Mouse (Mus musculus) midbrain, embryonic 15.5 days (tissue): ENCODE measurements around the gene Smarcal1. TPM values are rescaled to one million over a fixed set of nuclear protein-coding genes. Genes with fewer than 3 reads are reported as not detected.

Experiments
- ATAC-seq: fragments of 200-750 bp; cut with Nextera tagmentation; replicated peaks from 2 replicates; pipeline ENCODE4 v1.8.0; 2017; ENCODE audit warnings: moderate TSS enrichment
- H3K27ac ChIP-seq: fragments of 300-500 bp; sonication (generic); 2 replicates; pipeline ENCODE4 v1.5.1; 2015; ENCODE audit warnings: mild to moderate bottlenecking, inconsistent platforms
- H3K27me3 ChIP-seq: fragments of 300-500 bp; sonication (generic); replicated peaks from 2 replicates; pipeline ENCODE4 v1.6.1; 2015; ENCODE audit warnings: inconsistent platforms
- H3K36me3 ChIP-seq: fragments of 300-500 bp; sonication (generic); replicated peaks from 2 replicates; pipeline ENCODE4 v1.6.1; 2015; ENCODE audit warnings: inconsistent platforms
- H3K4me1 ChIP-seq: fragments of 300-500 bp; sonication (generic); 2 replicates; pipeline ENCODE4 v1.6.1; 2015; ENCODE audit warnings: inconsistent platforms
- H3K4me2 ChIP-seq: fragments of 300-500 bp; sonication (generic); 2 replicates; pipeline ENCODE4 v1.6.1; 2015; ENCODE audit warnings: inconsistent platforms, mild to moderate bottlenecking, moderate library complexity
- H3K4me3 ChIP-seq: fragments of 300-500 bp; sonication (generic); 2 replicates; pipeline ENCODE4 v1.5.1; 2015; ENCODE audit warnings: mild to moderate bottlenecking, inconsistent platforms
- H3K9ac ChIP-seq: fragments of 300-500 bp; sonication (generic); 2 replicates; pipeline ENCODE4 v1.6.1; 2015; ENCODE audit warnings: mild to moderate bottlenecking, inconsistent platforms
- H3K9me3 ChIP-seq: fragments of 300-500 bp; sonication (generic); 2 replicates; pipeline ENCODE4 v1.6.1; 2016; ENCODE audit warnings: inconsistent platforms
- WGBS: fragments of 180-500 bp; shearing (Covaris S2); methylation state at CpG from one replicate; pipeline ENCODE4 v1.1.7; 2015; ENCODE audit warnings: mixed read lengths; 5-methylcytosine and 5-hydroxymethylcytosine counted together
- polyA plus RNA-seq: library from polyadenylated mRNA; unstranded; fragments of >200 nt; fragmentation: Nextera tagmentation; extraction: Ambion mirVana; gene quantifications from 2 replicates; pipeline ENCODE4 v1.2.1, GENCODE M21; 2015

Smarcal1 gene
- polyA plus RNA-seq, 1 experiment from 2014 or later: 30.9 TPM

GRCm38 (mm10) chr1:72593340-72593951 is 10.4 kb downstream of the Smarcal1 start:
- H3K9ac ChIP-seq: no peak overlapping the region
- WGBS: 66% methylated on average over 20 of the region's 20 CpGs
- peaks cover 49% of the 10 kb centered on the region for H3K36me3 ChIP-seq
- no peaks in the 10 kb centered on the region for H3K9me3 ChIP-seq
- H3K4me1 ChIP-seq: peaks cover 3% of the 10 kb centered on the region; the same call in 1 of the 2 replicates
- H3K27ac ChIP-seq: peak overlapping the region; percentile 70
- no peak overlapping the region for H3K4me3 ChIP-seq
- peak; percentile 70 for ATAC-seq
- no peak overlapping the region for H3K4me2 ChIP-seq
- no peaks in the 10 kb centered on the region for H3K27me3 ChIP-seq

GRCm38 (mm10) chr1:72595686-72596085 is 12.6 kb downstream of the Smarcal1 start:
- Histone ChIP-seq H3K4me2 (no peak overlapping the region), H3K9me3 (no peaks in the 10 kb centered on the region), H3K27me3 (no peaks in the 10 kb centered on the region), H3K27ac (no peak overlapping the region), H3K4me1 (peaks cover 3% of the 10 kb centered on the region; the same call in 1 of the 2 replicates), H3K4me3 (no peak overlapping the region), H3K36me3 (peaks cover 45% of the 10 kb centered on the region), H3K9ac (no peak overlapping the region)
- WGBS: 90% methylated on average over 12 of the region's 12 CpGs
- no peak for ATAC-seq

GRCm38 (mm10) chr1:72596231-72596630 is 13.2 kb downstream of the Smarcal1 start:
- no peak for ATAC-seq
- 83% methylated on average over 5 of the region's 5 CpGs for WGBS
- Histone ChIP-seq H3K27ac (no peak overlapping the region), H3K4me3 (no peak overlapping the region), H3K9me3 (no peaks in the 10 kb centered on the region), H3K4me2 (no peak overlapping the region), H3K9ac (no peak overlapping the region), H3K27me3 (no peaks in the 10 kb centered on the region), H3K36me3 (peaks cover 42% of the 10 kb centered on the region), H3K4me1 (peaks cover 3% of the 10 kb centered on the region; the same call in 1 of the 2 replicates)

GRCm38 (mm10) chr1:72599146-72600101 is 16.4 kb downstream of the Smarcal1 start:
- no peak overlapping the region for H3K4me2 ChIP-seq
- H3K4me3 ChIP-seq: no peak overlapping the region
- no peak overlapping the region for H3K9ac ChIP-seq
- ATAC-seq: no peak
- H3K27ac ChIP-seq: no peak overlapping the region
- no peaks in the 10 kb centered on the region for H3K4me1 ChIP-seq
- WGBS: 80% methylated on average over 21 of the region's 21 CpGs
- H3K36me3 ChIP-seq: peaks cover 33% of the 10 kb centered on the region
- H3K9me3 ChIP-seq: no peaks in the 10 kb centered on the region
- H3K27me3 ChIP-seq: no peaks in the 10 kb centered on the region

- 91% methylated on average over 5 of the region's 5 CpGs for WGBS
- H3K27ac ChIP-seq: no peak overlapping the region
- H3K4me2 ChIP-seq: no peak overlapping the region
- H3K9me3 ChIP-seq: no peaks in the 10 kb centered on the region
- H3K9ac ChIP-seq: no peak overlapping the region
- H3K36me3 ChIP-seq: peaks cover 25% of the 10 kb centered on the region
- no peaks in the 10 kb centered on the region for H3K27me3 ChIP-seq
- H3K4me3 ChIP-seq: no peak overlapping the region
- ATAC-seq: no peak; the same call in 1 of the 2 replicates
- no peaks in the 10 kb centered on the region for H3K4me1 ChIP-seq
These were observed 17.7 kb downstream of the Smarcal1 start for GRCm38 (mm10) chr1:72600778-72601177.

- no peak; the same call in 1 of the 2 replicates for ATAC-seq
- no peaks in the 10 kb centered on the region for H3K4me1 ChIP-seq
- no peak overlapping the region for H3K4me3 ChIP-seq
- 94% methylated on average over 7 of the region's 7 CpGs for WGBS
- no peaks in the 10 kb centered on the region for H3K27me3 ChIP-seq
- H3K9me3 ChIP-seq: no peaks in the 10 kb centered on the region
- H3K36me3 ChIP-seq: peaks cover 20% of the 10 kb centered on the region
- no peak overlapping the region for H3K9ac ChIP-seq
- no peak overlapping the region for H3K4me2 ChIP-seq
- H3K27ac ChIP-seq: no peak overlapping the region
These were observed 18.2 kb downstream of the Smarcal1 start for GRCm38 (mm10) chr1:72601233-72601632.

- no peak overlapping the region for H3K27ac ChIP-seq
- no peak overlapping the region for H3K9ac ChIP-seq
- no peaks in the 10 kb centered on the region for H3K9me3 ChIP-seq
- no peak overlapping the region for H3K4me3 ChIP-seq
- H3K4me2 ChIP-seq: no peak overlapping the region
- no peaks in the 10 kb centered on the region for H3K27me3 ChIP-seq
- H3K36me3 ChIP-seq: peaks cover 13% of the 10 kb centered on the region
- H3K4me1 ChIP-seq: no peaks in the 10 kb centered on the region
- no peak for ATAC-seq
- WGBS: 90% methylated on average over 5 of the region's 5 CpGs
These were observed 19.1 kb downstream of the Smarcal1 start for GRCm38 (mm10) chr1:72602186-72602585.

GRCm38 (mm10) chr1:72602803-72603202 is 19.8 kb downstream of the Smarcal1 start:
- Histone ChIP-seq H3K27ac (no peak overlapping the region), H3K36me3 (peaks cover 8% of the 10 kb centered on the region; the same call in 1 of the 2 replicates), H3K9me3 (no peaks in the 10 kb centered on the region), H3K9ac (no peak overlapping the region), H3K4me3 (no peak overlapping the region), H3K4me1 (no peaks in the 10 kb centered on the region), H3K27me3 (no peaks in the 10 kb centered on the region), H3K4me2 (no peak overlapping the region)
- no peak for ATAC-seq
- WGBS: 92% methylated on average over 5 of the region's 5 CpGs

GRCm38 (mm10) chr1:72606186-72606673 is 23.2 kb downstream of the Smarcal1 start:
- no peak for ATAC-seq
- Histone ChIP-seq H3K4me2 (no peak overlapping the region), H3K9ac (no peak overlapping the region), H3K9me3 (no peaks in the 10 kb centered on the region), H3K27ac (no peak overlapping the region), H3K36me3 (peaks cover 15% of the 10 kb centered on the region), H3K27me3 (no peaks in the 10 kb centered on the region), H3K4me3 (no peak overlapping the region), H3K4me1 (no peaks in the 10 kb centered on the region)
- WGBS: 69% methylated on average over 12 of the region's 12 CpGs

- Histone ChIP-seq H3K4me2 (no peak overlapping the region), H3K4me1 (no peaks in the 10 kb centered on the region), H3K27me3 (no peaks in the 10 kb centered on the region), H3K4me3 (no peak overlapping the region), H3K9me3 (no peaks in the 10 kb centered on the region), H3K9ac (no peak overlapping the region), H3K36me3 (peaks cover 32% of the 10 kb centered on the region), H3K27ac (no peak overlapping the region)
- ATAC-seq: no peak
- 86% methylated on average over 10 of the region's 10 CpGs for WGBS
These were observed 26.1 kb downstream of the Smarcal1 start for GRCm38 (mm10) chr1:72609129-72609528.

GRCm38 (mm10) chr1:72609887-72610877 is 27.1 kb downstream of the Smarcal1 start:
- Histone ChIP-seq H3K27me3 (no peaks in the 10 kb centered on the region), H3K4me1 (no peaks in the 10 kb centered on the region), H3K9ac (no peak overlapping the region), H3K4me2 (no peak overlapping the region), H3K36me3 (peaks cover 35% of the 10 kb centered on the region), H3K27ac (no peak overlapping the region), H3K4me3 (no peak overlapping the region), H3K9me3 (no peaks in the 10 kb centered on the region)
- ATAC-seq: no peak
- WGBS: 87% methylated on average over 23 of the region's 23 CpGs
